Mouse (Mus musculus): ENCODE measurements around the gene Kat7. TPM values are rescaled to one million over a fixed set of nuclear protein-coding genes. Genes with fewer than 3 reads are reported as not detected.

Gene Kat7
- total RNA-seq, 2 experiments from 2014 or later = 52.0 to 63.0 TPM

DNA sequence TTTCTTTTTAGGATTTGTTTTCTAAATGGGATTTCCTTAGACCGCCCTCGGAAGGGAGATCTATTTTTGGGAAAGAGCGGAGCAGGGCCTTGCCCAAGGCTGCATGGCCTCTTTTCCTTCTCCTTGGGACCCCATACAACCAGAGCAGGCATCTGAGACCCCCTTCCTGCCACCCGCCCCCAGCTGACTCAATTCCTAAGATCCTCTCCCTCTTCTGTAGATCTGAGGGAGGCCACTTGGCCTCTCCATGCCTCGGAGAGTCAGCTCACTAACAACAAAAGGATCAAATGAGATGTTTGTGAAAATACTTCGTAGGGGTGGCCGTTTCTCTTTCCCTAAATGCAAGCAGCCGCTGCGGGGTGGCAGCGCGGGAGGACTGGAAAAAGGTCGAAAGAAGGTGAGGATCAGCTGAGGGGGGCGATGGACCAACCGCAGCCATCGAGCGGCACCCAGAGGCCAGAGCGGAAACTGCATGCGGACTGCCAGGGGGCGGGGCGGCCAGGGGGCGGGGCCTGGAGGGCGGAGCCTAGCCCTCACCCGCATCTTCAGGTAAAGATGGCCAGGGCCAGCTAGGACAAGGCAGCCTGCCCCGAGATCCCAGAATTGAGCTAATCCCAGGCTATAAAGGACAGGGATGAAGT lies 78.2 kb downstream of the Kat7 start:
- peak; percentile 92 for DNase-seq

DNA sequence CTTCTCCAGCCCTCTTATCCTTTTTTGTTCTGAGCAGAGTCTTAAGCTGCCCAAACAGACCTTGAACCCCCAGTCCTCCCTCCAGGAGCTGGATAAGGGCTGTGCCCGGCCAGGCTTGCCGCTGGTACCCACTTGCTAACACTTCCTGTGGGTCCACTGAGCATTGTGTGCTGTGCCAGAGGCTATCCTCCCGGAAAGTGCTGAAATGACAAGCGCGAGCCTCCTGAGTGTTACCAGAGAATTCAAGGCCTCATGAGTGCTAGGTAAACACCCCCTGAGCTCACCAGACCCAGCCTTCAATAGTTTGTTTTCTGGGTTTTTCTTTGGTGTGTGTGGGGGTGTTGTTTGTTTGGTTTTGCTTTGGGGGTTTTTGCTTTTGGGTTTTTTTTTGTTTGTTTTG lies 82.6 kb downstream of the Kat7 start:
- no peak for DNase-seq

DNA sequence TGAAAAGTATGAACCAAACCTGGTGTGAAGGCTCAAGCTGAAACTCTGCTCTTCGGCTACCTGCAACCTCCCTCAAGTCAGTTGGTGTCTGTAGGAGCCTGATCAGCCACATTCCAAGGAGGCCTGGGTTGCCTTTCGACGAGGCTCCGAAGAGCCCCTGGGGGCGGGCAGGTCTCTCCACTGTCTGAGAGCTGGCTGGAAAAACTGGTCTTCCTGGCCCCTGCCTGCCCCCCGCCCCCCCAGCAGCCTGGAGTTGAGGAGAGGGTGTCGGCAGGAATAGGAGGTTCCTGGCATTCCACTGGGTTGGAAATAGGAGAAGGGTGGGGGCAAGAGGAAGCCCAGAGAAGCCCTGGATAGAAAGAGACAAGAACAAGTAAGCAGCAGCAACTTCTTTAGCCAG lies 84.6 kb downstream of the Kat7 start:
- no peak for DNase-seq

Other genes with a start within 250 kb of the Kat7 start
- 10 to 100 TPM; 22.4 to 26.2 TPM for gene Itga3, start 233.4 kb downstream of the Kat7 start, total RNA-seq (2021)
- under 1 TPM in 1 of 2 experiments, not detected in 1; 0.60 TPM for gene Dlx3, start 190.1 kb downstream of the Kat7 start, total RNA-seq (2021)
- under 1 TPM in 1 of 2 experiments, not detected in 1; 0.18 TPM for gene Dlx4, start 164.0 kb downstream of the Kat7 start, total RNA-seq (2021)
- gene Tac4, start 48.7 kb downstream of the Kat7 start, total RNA-seq (2021) = not detected
- 10 to 100 TPM; 21.6 to 25.9 TPM for gene Fam117a, start 26.8 kb upstream of the Kat7 start, total RNA-seq (2021)
- gene Slc35b1, start 74.4 kb upstream of the Kat7 start, total RNA-seq (2021) = 10 to 100 TPM; 48.8 to 53.9 TPM
- gene Spop, start 103.8 kb upstream of the Kat7 start, total RNA-seq (2021) = 100 to 1,000 TPM; 104 to 121 TPM
- 1 to 10 TPM; 2.3 to 2.4 TPM for gene Nxph3, start 204.3 kb upstream of the Kat7 start, total RNA-seq (2021)